18 mouse cellular contexts compared by ENCODE assay signal in the genomic region with DNA sequence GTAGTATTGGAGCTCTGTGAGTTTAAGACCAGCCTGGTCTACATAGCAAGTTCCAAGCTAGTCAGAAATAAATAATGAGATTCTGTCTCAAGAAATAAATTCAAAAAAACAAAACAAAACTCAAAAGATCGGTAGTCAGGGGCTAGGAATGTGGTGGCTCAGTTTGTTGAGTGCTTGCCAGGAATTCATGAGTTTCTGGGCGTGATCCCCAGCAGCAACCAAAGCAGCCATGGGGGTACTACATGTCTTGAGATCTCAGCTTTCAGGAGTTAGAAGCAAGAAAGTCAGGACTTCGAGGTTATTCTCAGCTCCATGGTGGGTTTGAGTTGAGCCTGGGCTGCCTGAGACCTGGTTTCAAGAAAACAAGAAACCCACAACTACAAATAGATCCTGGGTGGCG. TPM values are rescaled to one million over a fixed set of nuclear protein-coding genes. Genes with fewer than 3 reads are reported as not detected.
"Had no signal": no experiment of that assay in that cellular context is flagged by ENCODE, and none has a peak within 500 bp of the region (broad histone marks: within the 10 kb centered on the region; RNA-seq: fewer than 3 reads in every experiment).

No protein-coding gene starts in this region.

- H3K27me3 ChIP-seq: liver, embryonic 13.5 days had no signal

- H3K27ac ChIP-seq: limb, embryonic 12.5 days; liver, embryonic 13.5 days; macrophage had no signal

- DNase-seq: kidney, postnatal 25 days; layer of hippocampus, adult 9-11 months; liver; liver, embryonic 13.5 days; liver, postnatal 0 days; retina, postnatal 1 day; right cerebral cortex, postnatal 4 days; spleen, adult 18-20 months; thymus, adult 18-20 months; thymus, postnatal 14 days had no signal

- H3K9me3 ChIP-seq: limb, embryonic 12.5 days; liver, embryonic 13.5 days; megakaryocyte, embryonic 14.5 days had no signal

- ATAC-seq: liver, postnatal 0 days; midbrain, embryonic 16.5 days had no signal

- H3K4me3 ChIP-seq: limb, embryonic 12.5 days; liver, embryonic 13.5 days; megakaryocyte, embryonic 14.5 days had no signal

- H3K4me2 ChIP-seq: limb, embryonic 12.5 days; liver, embryonic 13.5 days; midbrain, embryonic 11.5 days had no signal

- H3K36me3 ChIP-seq: limb, embryonic 12.5 days; liver, embryonic 13.5 days had no signal

- H3K9ac ChIP-seq: limb, embryonic 12.5 days; liver, embryonic 13.5 days; liver, postnatal 0 days had no signal

- H3K4me1 ChIP-seq: limb, embryonic 12.5 days; liver, embryonic 13.5 days; megakaryocyte, embryonic 14.5 days had no signal

RNA-seq across cellular contexts. Expression of a gene that starts 27.0 kb away (rescaled TPM):
- total RNA-seq: left cerebral cortex, postnatal 36 days; neutrophil, adult 5-6 weeks had no signal
- polyA plus RNA-seq: limb, embryonic 12.5 days; macrophage; midbrain, embryonic 11.5 days; midbrain, embryonic 16.5 days; neural tube, embryonic 11.5 days had no signal
